Mouse (Mus musculus): Measurements from ENCODE around the gene Ndufs8.

DNA sequence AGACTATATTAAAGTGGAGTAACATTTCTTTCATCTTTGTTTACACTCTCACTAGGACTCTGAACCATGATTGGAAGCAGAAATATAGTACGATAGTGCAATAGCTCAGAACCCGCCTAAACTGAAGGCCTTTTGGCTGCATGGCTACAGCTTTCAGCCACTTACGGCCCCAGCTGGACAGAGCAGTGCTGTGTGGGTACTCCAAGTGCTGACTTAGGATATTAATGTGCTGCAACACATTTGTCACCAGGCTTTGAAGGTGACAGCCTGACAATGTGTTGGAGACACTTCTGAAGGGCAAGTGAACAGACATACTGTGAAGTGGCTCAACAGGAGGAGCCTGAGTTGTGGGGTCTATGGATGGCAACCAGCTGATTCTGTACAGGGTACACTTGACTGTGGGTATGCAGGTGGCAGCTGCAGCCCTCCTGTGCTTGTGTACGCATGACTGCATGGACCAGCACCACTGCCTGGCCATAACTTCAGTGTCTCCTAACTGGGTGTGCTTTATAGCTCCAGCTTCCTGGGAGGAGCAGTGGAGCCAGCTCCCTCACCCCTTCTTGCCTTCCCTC is 18.9 kb downstream of the Ndufs8 start:
- TF ChIP-seq POLR2A (IDR thresholded peaks at IDR 0.05; ENCODE audit: low read depth, low read length) (no peak), TCF12 (IDR thresholded peaks at IDR 0.05; ENCODE audit: low read depth, low read length) (no peak), E2F4 (IDR thresholded peaks at IDR 0.05; ENCODE audit: insufficient replicate concordance, low read depth, low read length) (no peak), MAX (IDR thresholded peaks at IDR 0.05; ENCODE audit: low read length) (no peak), CTCF (conservative IDR thresholded peaks at IDR 0.05 in 1 of 2, IDR thresholded peaks at IDR 0.05 in 1 of 2; ENCODE audit: low read depth in 2 of 2, low read length in 2 of 2) (no peak), EP300 (IDR thresholded peaks at IDR 0.05; ENCODE audit: low read length) (no peak), MAFK (IDR thresholded peaks at IDR 0.05; ENCODE audit: insufficient replicate concordance, low read length) (no peak), ZC3H11A (IDR thresholded peaks at IDR 0.05; ENCODE audit: low read depth, low read length) (no peak), RAD21 (IDR thresholded peaks at IDR 0.05; ENCODE audit: low read depth, low read length) (no peak), MEF2A (IDR thresholded peaks at IDR 0.05; ENCODE audit: borderline replicate concordance, low read depth, low read length) (no peak)

All from CH12.LX (cell line).